1 mouse cellular context compared by ENCODE assay signal in genomic region chr8:71627265-71628099, GRCm38 (mm10).
TF ChIP-seq lines count a peak whose summit lies in the region.

No protein-coding gene starts in this region.

TF ChIP-seq in MEL, 35 proteins besides CTCF, POLR2A, EP300 and RAD21 (continued from another document):
- TF ChIP-seq KAT2A (conservative IDR thresholded peaks at IDR 0.05; ENCODE audit: low read depth, low read length) (no peak), SIN3A (IDR thresholded peaks at IDR 0.05; ENCODE audit: low read length) (no peak), MXI1 (IDR thresholded peaks at IDR 0.05; ENCODE audit: low read depth, low read length) (no peak), ZNF384 (IDR thresholded peaks at IDR 0.05; ENCODE audit: low read depth, low read length) (no peak), MAFK (IDR thresholded peaks at IDR 0.05; ENCODE audit: borderline replicate concordance, low read depth, low read length) (no peak), TAL1 (IDR thresholded peaks at IDR 0.05; ENCODE audit: low read length) (no peak)
TF ChIP-seq in MEL: peak in this region for 0.
